Mouse (Mus musculus) forebrain, postnatal 0 days (tissue): ENCODE data around the gene Car4. TPM values are rescaled to one million over a fixed set of nuclear protein-coding genes. Genes with fewer than 3 reads are reported as not detected.

ENCODE experiments used
- ATAC-seq: fragments of 200-750 bp; cut with Nextera tagmentation; 2 replicates; pipeline ENCODE4 v1.8.0; 2017; ENCODE audit warnings: mild to moderate bottlenecking, moderate library complexity
- DNase-seq: peaks from one replicate; pipeline ENCODE4 v3.0.0-alpha.2; 2015
- H3K27ac ChIP-seq: fragments of 300-500 bp; sonication (generic); 2 replicates; pipeline ENCODE4 v1.5.1; 2014; ENCODE audit warnings: low read depth, mild to moderate bottlenecking, antibody characterized with exemption, low read length, moderate library complexity, mixed read lengths
- H3K27me3 ChIP-seq: fragments of 300-500 bp; sonication (generic); 2 replicates; pipeline ENCODE4 v1.6.1; 2014; ENCODE audit warnings: mild to moderate bottlenecking, low read length, mixed read lengths; ENCODE audit not compliant: insufficient read depth
- H3K36me3 ChIP-seq: fragments of 300-500 bp; sonication (generic); 2 replicates; pipeline ENCODE4 v1.6.1; 2014; ENCODE audit warnings: mild to moderate bottlenecking, moderate library complexity; ENCODE audit not compliant: insufficient read depth
- H3K4me1 ChIP-seq: fragments of 300-500 bp; sonication (generic); 2 replicates; pipeline ENCODE4 v1.6.1; 2014; ENCODE audit warnings: antibody characterized with exemption; ENCODE audit not compliant: insufficient read depth
- H3K4me2 ChIP-seq: fragments of 300-500 bp; sonication (generic); 2 replicates; pipeline ENCODE4 v1.6.1; 2014; ENCODE audit warnings: low read depth, mild to moderate bottlenecking, moderate library complexity
- H3K4me3 ChIP-seq: fragments of 300-500 bp; sonication (generic); 2 replicates; pipeline ENCODE4 v1.5.1; 2014; ENCODE audit warnings: low read depth, low read length, mixed read lengths
- H3K9ac ChIP-seq: fragments of 300-500 bp; sonication (generic); 2 replicates; pipeline ENCODE4 v1.6.1; 2014; ENCODE audit warnings: mild to moderate bottlenecking
- H3K9me3 ChIP-seq: fragments of 300-500 bp; sonication (generic); 2 replicates; pipeline ENCODE4 v1.6.1; 2016; ENCODE audit warnings: low read length
- CTCF ChIP-seq: sonication (generic); IDR thresholded peaks from 2 replicates; pipeline ENCODE4 v1.5.1; 2016; ENCODE audit warnings: antibody characterized with exemption, control low read depth, low read depth
- WGBS: fragments of 180-500 bp; shearing (Covaris S2); extraction: QIAGEN DNeasy Blood & Tissue Kit; methylation state at CpG from one replicate; pipeline ENCODE4 v1.1.7; 2014; 5-methylcytosine and 5-hydroxymethylcytosine counted together
- polyA plus RNA-seq: library from polyadenylated mRNA; unstranded; fragments of >200 nt; fragmentation: Nextera tagmentation; extraction: Ambion mirVana; gene quantifications from 2 replicates; pipeline ENCODE4 v1.2.1, GENCODE M21; 2015
- total RNA-seq: library from RNA; depleted of rRNA; stranded (reverse); fragments of >200 nt; gene quantifications from 2 replicates; pipeline ENCODE4 v1.2.3, GENCODE M21; 2014; rRNA removed

Gene Car4
- total RNA-seq (1.2 and 4.2 TPM in 2 replicates), polyA plus RNA-seq (10.6 and 12.8 TPM in 2 replicates)

- H3K4me2 ChIP-seq = peak within 1 kb of the TSS; percentile 63
- DNase-seq (peak; percentile 25), ATAC-seq (no peak)
- TF ChIP-seq CTCF = no peak
- H3K36me3 ChIP-seq = no peaks in the 10 kb centered on the region
- H3K27ac ChIP-seq = no peak within 1 kb of the TSS
- under 1% methylated on average over 49 of the region's 49 CpGs for WGBS
- H3K4me3 ChIP-seq = peak within 1 kb of the TSS; percentile 34
- peaks cover 33% of the 10 kb centered on the region for H3K27me3 ChIP-seq
- peak within 1 kb of the TSS; percentile 40; the same call in 1 of the 2 replicates for H3K9ac ChIP-seq
- H3K9me3 ChIP-seq = no peaks in the 10 kb centered on the region
- H3K4me1 ChIP-seq = peaks cover 8% of the 10 kb centered on the region; the same call in 1 of the 2 replicates
Measured at GRCm38 (mm10) chr11:84957591-84958270, at the start of gene Car4. Gene Car4 (plus strand): TSS chr11:84957786.

DNA sequence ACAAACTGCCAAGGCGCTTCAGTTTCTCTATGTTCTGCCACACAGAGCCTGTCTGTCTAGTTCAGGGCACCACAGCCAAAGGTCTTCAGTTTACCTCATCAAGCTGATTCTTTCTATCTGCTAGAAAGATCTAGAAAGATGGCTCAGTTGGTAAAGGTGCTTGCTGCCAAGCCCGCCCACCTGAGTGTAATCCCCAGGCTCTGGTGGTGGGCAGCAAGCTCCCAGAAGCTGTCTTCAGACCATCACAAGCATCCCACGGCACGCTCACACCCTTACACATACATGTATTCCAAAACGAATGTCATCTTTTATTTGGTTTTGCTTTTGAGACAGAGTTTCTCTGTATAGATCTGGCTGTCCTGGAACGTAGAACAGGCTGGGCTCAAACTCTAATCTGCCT is 49.1 kb upstream of the Car4 start:
- Histone ChIP-seq H3K4me1 (no peaks in the 10 kb centered on the region), H3K27ac (no peak overlapping the region), H3K4me2 (no peak overlapping the region), H3K4me3 (no peak overlapping the region), H3K36me3 (peaks cover 79% of the 10 kb centered on the region), H3K9me3 (no peaks in the 10 kb centered on the region), H3K27me3 (no peaks in the 10 kb centered on the region), H3K9ac (no peak overlapping the region)
- WGBS = 94% methylated on average over 6 of the region's 6 CpGs
- ATAC-seq (no peak), DNase-seq (no peak)
- no peak for TF ChIP-seq CTCF

GRCm38 (mm10) chr11:84910411-84910810 is 47.2 kb upstream of the Car4 start:
- Histone ChIP-seq H3K27ac (no peak overlapping the region), H3K9ac (no peak overlapping the region), H3K36me3 (peaks cover 70% of the 10 kb centered on the region), H3K9me3 (no peaks in the 10 kb centered on the region), H3K4me1 (peaks cover 7% of the 10 kb centered on the region; the same call in 1 of the 2 replicates), H3K4me2 (no peak overlapping the region), H3K4me3 (no peak overlapping the region), H3K27me3 (no peaks in the 10 kb centered on the region)
- TF ChIP-seq CTCF = no peak
- WGBS = 50% methylated on average over 4 of the region's 4 CpGs
- ATAC-seq (no peak), DNase-seq (no peak)

DNA sequence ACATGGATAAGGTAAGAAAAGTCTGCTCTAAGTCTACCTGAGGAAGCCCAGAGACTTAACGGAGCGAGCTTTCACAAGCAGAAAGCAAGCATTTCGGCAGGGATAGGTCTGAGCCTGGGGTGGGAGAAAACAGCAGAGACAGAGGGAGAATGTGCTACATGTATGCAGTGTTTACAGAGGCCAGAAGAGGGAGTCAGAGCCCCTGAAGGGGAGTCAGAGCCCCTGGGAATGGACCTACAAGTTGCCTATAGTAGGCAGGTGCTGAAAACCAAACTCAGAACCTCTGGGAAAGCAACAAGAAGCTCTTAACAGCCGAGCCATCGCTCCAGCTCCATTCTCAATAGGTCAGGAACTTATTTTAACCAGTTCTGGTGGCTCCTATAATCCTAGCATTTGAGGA is 42.9 kb upstream of the Car4 start:
- ATAC-seq = no peak
- no peaks in the 10 kb centered on the region for H3K27me3 ChIP-seq
- TF ChIP-seq CTCF = 0 out of 2 replicates have a peak, but pooled peaks have one; percentile 6
- H3K4me2 ChIP-seq = no peak overlapping the region
- H3K27ac ChIP-seq = no peak overlapping the region
- peaks cover 31% of the 10 kb centered on the region for H3K36me3 ChIP-seq
- WGBS = 84% methylated on average over 5 of the region's 5 CpGs
- H3K9ac ChIP-seq = no peak overlapping the region
- H3K4me1 ChIP-seq = peaks cover 7% of the 10 kb centered on the region; the same call in 1 of the 2 replicates
- H3K4me3 ChIP-seq = no peak overlapping the region
- H3K9me3 ChIP-seq = no peaks in the 10 kb centered on the region
- DNase-seq = no peak

DNA sequence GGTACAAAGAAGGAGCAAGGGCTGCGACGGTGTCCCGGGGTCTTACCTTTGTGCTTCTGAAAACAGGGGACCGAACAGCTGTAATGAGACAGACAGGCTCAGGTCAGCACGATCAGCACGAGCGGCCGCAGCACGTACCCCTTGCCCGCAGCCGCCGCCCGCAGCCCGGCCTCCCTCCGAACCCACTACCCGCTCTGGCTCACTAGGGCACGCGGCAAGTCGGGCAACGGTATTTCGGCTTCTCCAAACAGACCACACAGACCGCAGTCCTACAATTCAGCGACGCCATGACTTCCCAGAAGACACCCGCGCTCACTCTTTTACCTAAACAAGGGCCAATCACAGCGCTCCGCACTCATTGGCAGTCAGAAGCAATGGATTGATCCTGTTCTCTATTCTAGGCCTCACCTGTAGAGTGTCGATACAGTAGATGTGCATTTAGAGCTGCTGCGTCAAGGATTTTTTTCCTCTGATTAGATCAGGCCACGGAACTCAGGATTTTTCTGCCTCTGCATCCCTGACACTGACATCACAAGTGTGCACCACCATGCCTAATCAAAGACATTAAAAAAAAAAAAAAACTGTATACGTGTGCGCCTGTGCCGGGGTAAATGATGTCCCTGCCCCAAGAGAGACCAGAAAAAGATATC is 41.4 kb upstream of the Car4 start, which contains the start of gene Znhit3:
Gene Znhit3 (minus strand): TSS at position 314 of the 650 bp plus-strand sequence.
- Histone ChIP-seq H3K9ac (peak within 1 kb of the TSS; percentile 73), H3K4me3 (peak within 1 kb of the TSS; percentile 69), H3K36me3 (peaks cover 19% of the 10 kb centered on the region), H3K4me2 (peak within 1 kb of the TSS; percentile 69), H3K9me3 (no peaks in the 10 kb centered on the region), H3K27me3 (no peaks in the 10 kb centered on the region), H3K27ac (0 out of 2 replicates have a peak within 1 kb of the TSS, but pooled peaks have one; percentile 55), H3K4me1 (peaks cover 7% of the 10 kb centered on the region; the same call in 1 of the 2 replicates)
- TF ChIP-seq CTCF = peak; percentile 42
- WGBS = 3% methylated on average over 34 of the region's 34 CpGs
- peak; percentile 98 for ATAC-seq
- DNase-seq = peak; percentile 94

- no peak for DNase-seq
Measured at GRCm38 (mm10) chr11:84916703-84917300, 40.8 kb upstream of the Car4 start.

More at GRCm38 (mm10) chr11:84916703-84917300, 40.8 kb upstream of the Car4 start:
- no peak for ATAC-seq
- H3K9ac ChIP-seq = peak overlapping the region; percentile 33; the same call in 1 of the 2 replicates
- no peaks in the 10 kb centered on the region for H3K9me3 ChIP-seq
- 60% methylated on average over 7 of the region's 7 CpGs for WGBS
- no peak for TF ChIP-seq CTCF
- peaks cover 12% of the 10 kb centered on the region for H3K36me3 ChIP-seq
- no peak overlapping the region for H3K27ac ChIP-seq
- H3K4me2 ChIP-seq = peak overlapping the region; percentile 69
- H3K4me1 ChIP-seq = peaks cover 7% of the 10 kb centered on the region; the same call in 1 of the 2 replicates
- peak overlapping the region; percentile 69 for H3K4me3 ChIP-seq
- H3K27me3 ChIP-seq = no peaks in the 10 kb centered on the region
